Mouse (Mus musculus): Measurements from ENCODE around the gene Sugp2.

DNA sequence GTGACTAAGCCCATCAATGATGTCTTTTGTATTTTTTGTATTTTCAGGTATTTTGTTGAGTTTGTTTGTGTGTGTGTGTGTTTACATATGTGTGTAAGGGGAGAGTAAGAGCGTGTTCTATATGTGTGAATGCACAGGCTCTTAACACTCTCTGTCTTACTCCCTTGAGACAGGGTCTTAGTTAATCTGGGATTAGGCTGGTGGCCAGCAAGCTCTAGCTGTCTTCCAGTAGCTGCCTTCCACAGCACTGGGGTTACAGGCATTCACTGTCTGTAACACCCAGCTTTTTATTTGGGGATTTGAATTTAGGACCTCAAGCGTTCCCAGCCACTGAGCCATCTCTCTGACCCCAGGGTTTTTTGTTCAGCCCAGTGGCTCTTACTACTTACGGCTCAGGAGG lies 13.8 kb downstream of the Sugp2 start:
- TF ChIP-seq POLR2A (IDR thresholded peaks at IDR 0.05; ENCODE audit: low read depth, low read length) (no peak), CTCF (IDR thresholded peaks at IDR 0.05; ENCODE audit: borderline replicate concordance, insufficient read depth, low read length) (no peak)

Measured in embryonic fibroblast, embryonic 13.5 days (primary cell).